In the genomic region with DNA sequence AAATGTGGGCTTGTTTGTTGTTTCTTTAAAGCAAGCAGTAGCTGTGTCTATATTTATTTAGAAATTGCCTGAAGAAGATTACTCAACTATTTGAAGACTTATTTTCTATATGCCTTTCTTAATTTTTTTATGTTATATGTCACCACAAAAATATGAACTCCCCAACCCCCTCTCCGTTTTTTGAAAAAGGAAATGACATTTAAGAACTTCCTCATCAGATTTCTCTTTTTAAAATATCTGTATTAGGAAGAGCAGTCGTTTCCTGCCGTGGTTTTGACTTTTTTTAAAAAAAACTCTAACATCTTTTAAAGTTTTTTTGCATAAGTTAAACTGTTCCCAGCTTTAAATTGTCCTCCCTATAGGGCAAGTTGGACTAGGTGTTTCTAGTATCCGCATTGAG, we compare ENCODE assay signal across 23 mouse cellular contexts. TPM values are rescaled to one million over a fixed set of nuclear protein-coding genes. Genes with fewer than 3 reads are reported as not detected.
DNase-seq lines count a peak whose midpoint lies in the region; ATAC-seq and TF ChIP-seq lines count a peak whose summit lies in the region.
"Had no signal": no experiment of that assay in that cellular context is flagged by ENCODE, and none has a peak within 500 bp of the region (broad histone marks: within the 10 kb centered on the region; RNA-seq: fewer than 3 reads in every experiment).

No protein-coding gene starts in this region.

- peak; percentile 22 to 29; a peak in 1 of 4 replicates for TF ChIP-seq EP300 in MEL (IDR thresholded peaks at IDR 0.05; ENCODE audit: low read depth in 1 of 2, low read length in 2 of 2)

- H3K79me2 ChIP-seq in MEL (ENCODE audit: control insufficient read depth, insufficient read depth, low read length, poor library complexity), result no peaks in the 10 kb centered on the region

- no peak for TF ChIP-seq POLR2A in MEL (IDR thresholded peaks at IDR 0.05; ENCODE audit: control insufficient read depth in 1 of 2, insufficient read depth in 1 of 2, low read depth in 1 of 2, low read length in 2 of 2, poor library complexity in 1 of 2)
- no peak for TF ChIP-seq POLR2A in thymus, adult 2 months (IDR thresholded peaks at IDR 0.05; ENCODE audit: control insufficient read depth, extremely low read depth, insufficient read depth, low read length, poor library complexity)

- H3K9me3 ChIP-seq in MEL (replicated peaks; ENCODE audit: insufficient read depth, low read length), result no peaks in the 10 kb centered on the region
- H3K9me3 ChIP-seq: embryonic facial prominence, embryonic 10.5 days; forebrain, embryonic 13.5 days; heart, embryonic 13.5 days; hindbrain, embryonic 13.5 days; intestine, embryonic 15.5 days had no signal

- H3K9ac ChIP-seq in MEL (ENCODE audit: control insufficient read depth, low read depth, low read length, poor library complexity, severe bottlenecking), result no peak overlapping the region
- H3K9ac ChIP-seq: forebrain, embryonic 13.5 days; forebrain, postnatal 0 days; heart, embryonic 13.5 days; hindbrain, embryonic 13.5 days; intestine, embryonic 15.5 days had no signal

- ATAC-seq in granulocyte monocyte progenitor cell, adult 5-6 weeks (replicated peaks; ENCODE audit: poor library complexity, severe bottlenecking), result peak; percentile 50
- ATAC-seq: forebrain, embryonic 13.5 days; forebrain, postnatal 0 days; hindbrain, postnatal 0 days; intestine, embryonic 15.5 days had no signal

- TF ChIP-seq RAD21 in MEL (IDR thresholded peaks at IDR 0.05; ENCODE audit: low read depth, low read length), result no peak

- H3K4me3 ChIP-seq in MEL (ENCODE audit: control insufficient read depth in 1 of 2, insufficient read depth in 1 of 2, low read depth in 2 of 2, low read length in 2 of 2), result no peak overlapping the region
- no peak overlapping the region for H3K4me3 ChIP-seq in thymus, adult 2 months (ENCODE audit: control insufficient read depth, insufficient read depth, low read length)
- H3K4me3 ChIP-seq: embryonic facial prominence, embryonic 10.5 days; forebrain, embryonic 13.5 days; gastrocnemius, adult 2 months; heart, embryonic 13.5 days; hindbrain, embryonic 13.5 days; intestine, embryonic 15.5 days had no signal

- H3K27ac ChIP-seq in MEL (ENCODE audit: control insufficient read depth, low read depth, low read length), result no peak overlapping the region
- H3K27ac ChIP-seq in thymus, adult 2 months (ENCODE audit: control insufficient read depth, insufficient read depth, low read length), result no peak overlapping the region
- H3K27ac ChIP-seq: embryonic facial prominence, embryonic 10.5 days; forebrain, embryonic 13.5 days; gastrocnemius, adult 2 months; heart, embryonic 13.5 days; hindbrain, embryonic 13.5 days; hindbrain, postnatal 0 days; intestine, embryonic 15.5 days had no signal

- peak; percentile 18 for DNase-seq in A20 (ENCODE audit: low read depth, low spot score)
- peak; percentile 13 for DNase-seq in MEL (ENCODE audit: low read depth, low spot score)
- peak; percentile 23 for DNase-seq in splenic B cell, adult 2 months (ENCODE audit: low read depth, low spot score)
- DNase-seq in thymus, adult 2 months, result no peak
- no peak for DNase-seq in layer of hippocampus, adult 9-11 months
- no peak for DNase-seq in lung, postnatal 10 days
- DNase-seq: adrenal gland, adult 8-10 months; cerebellum, adult 11-12 months; cerebellum, adult 9-10 months; cerebellum, postnatal 36 days; forebrain, postnatal 0 days; gastrocnemius, adult 2 months; gastrocnemius, postnatal 25 days; heart, postnatal 36 days had no signal

- TF ChIP-seq CTCF in MEL (IDR thresholded peaks at IDR 0.05 in 2 of 3, conservative IDR thresholded peaks at IDR 0.05 in 1 of 3; ENCODE audit: control insufficient read depth in 1 of 3, insufficient read depth in 1 of 3, low read depth in 2 of 3, low read length in 3 of 3, poor library complexity in 1 of 3, severe bottlenecking in 1 of 3), result no peak
- no peak for TF ChIP-seq CTCF in thymus, adult 2 months (IDR thresholded peaks at IDR 0.05; ENCODE audit: borderline replicate concordance, control insufficient read depth, extremely low read depth, insufficient read depth, low read length, poor library complexity)

- WGBS in thymus, adult 2 months, result 28% methylated on average over 4 of the region's 4 CpGs

- H3K36me3 ChIP-seq in MEL (ENCODE audit: control insufficient read depth in 1 of 2, insufficient read depth in 2 of 2, low read length in 2 of 2), result peaks cover 0 to 4% of the 10 kb centered on the region in 2 experiments; a peak in 2 of 4 replicates
- H3K36me3 ChIP-seq in splenic B cell, adult 2 months (ENCODE audit: control insufficient read depth, insufficient read depth, low read length, poor library complexity, severe bottlenecking), result peaks cover 10% of the 10 kb centered on the region
- peaks cover 36% of the 10 kb centered on the region for H3K36me3 ChIP-seq in thymus, adult 2 months (ENCODE audit: control insufficient read depth, insufficient read depth, low read length)

- H3K4me1 ChIP-seq in MEL (ENCODE audit: control insufficient read depth in 1 of 2, insufficient read depth in 2 of 2, low read length in 2 of 2), result peaks cover 0 to 5% of the 10 kb centered on the region in 2 experiments; a peak in 1 of 4 replicates
- H3K4me1 ChIP-seq in thymus, adult 2 months (replicated peaks; ENCODE audit: control insufficient read depth, insufficient read depth, low read length), result no peaks in the 10 kb centered on the region; the same call in 1 of the 2 replicates
- H3K4me1 ChIP-seq: embryonic facial prominence, embryonic 10.5 days; forebrain, embryonic 13.5 days; heart, embryonic 13.5 days; hindbrain, embryonic 13.5 days; intestine, embryonic 15.5 days had no signal

- no peaks in the 10 kb centered on the region for H3K27me3 ChIP-seq in MEL (ENCODE audit: control insufficient read depth in 1 of 2, insufficient read depth in 2 of 2, low read length in 2 of 2)
- no peaks in the 10 kb centered on the region for H3K27me3 ChIP-seq in splenic B cell, adult 2 months (ENCODE audit: control insufficient read depth, insufficient read depth, low read length, poor library complexity, severe bottlenecking)
- H3K27me3 ChIP-seq in thymus, adult 2 months (ENCODE audit: control insufficient read depth, insufficient read depth, low read length), result no peaks in the 10 kb centered on the region
- H3K27me3 ChIP-seq: CH12.LX; forebrain, embryonic 13.5 days; heart, embryonic 13.5 days; hindbrain, embryonic 13.5 days; intestine, embryonic 15.5 days had no signal

TF ChIP-seq in MEL, 35 proteins besides CTCF, POLR2A, EP300 and RAD21:
- TF ChIP-seq MAX (IDR thresholded peaks at IDR 0.05; ENCODE audit: low read length), result no peak
- TF ChIP-seq SIN3A (IDR thresholded peaks at IDR 0.05; ENCODE audit: low read length), result 0 out of 2 replicates have a peak, but pooled peaks have one; percentile 19
- TF ChIP-seq TBP (IDR thresholded peaks at IDR 0.05; ENCODE audit: low read depth, low read length), result no peak
- peak; percentile 71 for TF ChIP-seq ZNF384 (IDR thresholded peaks at IDR 0.05; ENCODE audit: low read depth, low read length)
- TF ChIP-seq HCFC1 (IDR thresholded peaks at IDR 0.05; ENCODE audit: low read depth, low read length), result 0 out of 2 replicates have a peak, but pooled peaks have one; percentile 24
- TF ChIP-seq GATA1 (IDR thresholded peaks at IDR 0.05; ENCODE audit: low read depth, low read length), result no peak

RNA-seq across cellular contexts. Expression of a gene that starts 21.1 kb away (rescaled TPM):
- total RNA-seq in MEL (2012; rRNA removed), result 11.8 and 12.7 TPM in 2 replicates
- polyA plus RNA-seq in MEL (2012; ENCODE audit: insufficient read depth in 1 of 2, insufficient read length in 2 of 2, low read depth in 1 of 2, low replicate concordance in 2 of 2, missing spikeins in 1 of 2), result 10 to 100 TPM in 1 of 2 experiments, not detected in 1; 18.0 TPM
- total RNA-seq in granulocyte monocyte progenitor cell, adult 5-6 weeks (2014; fragmentation: Nextera tagmentation), result 21.6 and 21.9 TPM in 2 replicates
- total RNA-seq in granulocyte monocyte progenitor cell, adult 5-6 weeks (2017), result 15.3 and 22.9 TPM in 2 replicates
- polyA plus RNA-seq in thymus, adult 2 months (2012; rRNA removed), result 31.9 and 34.5 TPM in 2 replicates

RNA-seq across cellular contexts. Expression of a gene that starts 50.0 kb away (rescaled TPM):
- 30.6 and 31.2 TPM in 2 replicates for total RNA-seq in MEL (2012; rRNA removed)
- 10 to 100 TPM in 1 of 2 experiments, not detected in 1; 22.4 TPM for polyA plus RNA-seq in MEL (2012; ENCODE audit: insufficient read depth in 1 of 2, insufficient read length in 2 of 2, low read depth in 1 of 2, low replicate concordance in 2 of 2, missing spikeins in 1 of 2)
- total RNA-seq in granulocyte monocyte progenitor cell, adult 5-6 weeks (2014; fragmentation: Nextera tagmentation), result 65.6 and 110 TPM in 2 replicates
- 125 and 126 TPM in 2 replicates for total RNA-seq in granulocyte monocyte progenitor cell, adult 5-6 weeks (2017)
- polyA plus RNA-seq in thymus, adult 2 months (2012; rRNA removed), result 2.8 and 3.4 TPM in 2 replicates

RNA-seq across cellular contexts. Expression of a gene that starts 50.0 kb away (rescaled TPM):
- under 0.01 TPM in 1 of 2 replicates, not detected in the other for total RNA-seq in MEL (2012; rRNA removed)
- not detected for polyA plus RNA-seq in MEL (2012; ENCODE audit: insufficient read depth in 1 of 2, insufficient read length in 2 of 2, low read depth in 1 of 2, low replicate concordance in 2 of 2, missing spikeins in 1 of 2)
- not detected in 2 replicates for total RNA-seq in granulocyte monocyte progenitor cell, adult 5-6 weeks (2014; fragmentation: Nextera tagmentation)
- total RNA-seq in granulocyte monocyte progenitor cell, adult 5-6 weeks (2017), result not detected in 2 replicates
- 330 and 350 TPM in 2 replicates for polyA plus RNA-seq in thymus, adult 2 months (2012; rRNA removed)
- total RNA-seq: CH12.LX; gastrocnemius, adult 2 months had no signal
- polyA plus RNA-seq: C2C12 had no signal

Comparison
In these comparisons a context has a peak if more than half of its experiments do, and no peak if none do; other contexts are left out.
1. DNase-seq: peak in A20 (single experiment), MEL (single experiment) and splenic B cell, adult 2 months (single experiment); none in thymus, adult 2 months (single experiment), layer of hippocampus, adult 9-11 months (single experiment) and lung, postnatal 10 days (single experiment).